In the genomic region with DNA sequence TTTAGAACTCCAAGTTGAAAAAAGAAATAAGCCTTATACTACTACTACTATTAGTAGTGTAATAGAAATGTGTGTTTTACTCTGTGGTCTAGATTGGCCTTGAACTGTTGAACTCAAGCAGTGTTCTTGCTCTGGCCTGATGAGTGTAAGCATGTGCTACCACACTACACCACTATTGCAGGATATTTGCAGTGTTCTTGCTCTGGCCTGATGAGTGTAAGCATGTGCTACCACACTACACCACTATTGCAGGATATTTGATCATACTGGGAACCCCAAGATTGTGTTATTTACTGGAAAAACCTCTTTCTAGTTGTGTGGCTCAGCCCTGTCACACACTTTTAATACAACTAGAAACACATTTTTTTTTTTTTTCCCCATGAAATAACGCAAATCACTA, we compare ENCODE assay signal across 26 mouse cellular contexts. TPM values are rescaled to one million over a fixed set of nuclear protein-coding genes. Genes with fewer than 3 reads are reported as not detected.
DNase-seq lines count a peak whose midpoint lies in the region; ATAC-seq and TF ChIP-seq lines count a peak whose summit lies in the region.
"Had no signal": no experiment of that assay in that cellular context is flagged by ENCODE, and none has a peak within 500 bp of the region (broad histone marks: within the 10 kb centered on the region; RNA-seq: fewer than 3 reads in every experiment).

No protein-coding gene starts in this region.

- H3K27me3 ChIP-seq in forebrain, embryonic 16.5 days (replicated peaks; ENCODE audit: control insufficient read depth, insufficient read depth, low read length): no peaks in the 10 kb centered on the region
- H3K27me3 ChIP-seq in forebrain, embryonic 13.5 days: no peaks in the 10 kb centered on the region
- no peaks in the 10 kb centered on the region for H3K27me3 ChIP-seq in intestine, postnatal 0 days (replicated peaks; ENCODE audit: control insufficient read depth, insufficient read depth, low read length)
- H3K27me3 ChIP-seq: forebrain, embryonic 15.5 days; heart, embryonic 12.5 days; hindbrain, embryonic 12.5 days; intestine, embryonic 15.5 days had no signal

- no peaks in the 10 kb centered on the region for H3K36me3 ChIP-seq in forebrain, embryonic 16.5 days (ENCODE audit: control insufficient read depth, insufficient read depth)
- no peaks in the 10 kb centered on the region for H3K36me3 ChIP-seq in forebrain, embryonic 13.5 days (ENCODE audit: poor library complexity, severe bottlenecking)
- no peaks in the 10 kb centered on the region for H3K36me3 ChIP-seq in intestine, postnatal 0 days (ENCODE audit: control insufficient read depth, insufficient read depth)
- H3K36me3 ChIP-seq: embryonic facial prominence, embryonic 10.5 days; forebrain, embryonic 15.5 days; heart, embryonic 12.5 days; hindbrain, embryonic 12.5 days; intestine, embryonic 15.5 days had no signal

- ATAC-seq in forebrain, embryonic 16.5 days: peak; percentile 47
- no peak for ATAC-seq in forebrain, embryonic 13.5 days
- peak; percentile 71 for ATAC-seq in activated CD4-positive, CD25-positive, alpha-beta regulatory T cell, adult 4 months
- peak; percentile 56 for ATAC-seq in megakaryocyte progenitor cell, adult 5-6 weeks (replicated peaks; ENCODE audit: poor library complexity)
- no peak for ATAC-seq in intestine, postnatal 0 days
- ATAC-seq: forebrain, embryonic 15.5 days; hindbrain, embryonic 16.5 days; intestine, embryonic 15.5 days had no signal

- no peak overlapping the region for H3K4me2 ChIP-seq in forebrain, embryonic 16.5 days (ENCODE audit: low read length)
- no peak overlapping the region for H3K4me2 ChIP-seq in forebrain, embryonic 13.5 days
- H3K4me2 ChIP-seq in intestine, postnatal 0 days (replicated peaks; ENCODE audit: low read depth): no peak overlapping the region
- H3K4me2 ChIP-seq: forebrain, embryonic 15.5 days; heart, embryonic 12.5 days; hindbrain, embryonic 12.5 days; intestine, embryonic 15.5 days had no signal

- no peak overlapping the region for H3K4me3 ChIP-seq in forebrain, embryonic 16.5 days (replicated peaks; ENCODE audit: low read length)
- no peak overlapping the region for H3K4me3 ChIP-seq in forebrain, embryonic 13.5 days
- no peak overlapping the region for H3K4me3 ChIP-seq in intestine, postnatal 0 days (ENCODE audit: low read depth, low read length)
- H3K4me3 ChIP-seq: embryonic facial prominence, embryonic 10.5 days; forebrain, embryonic 15.5 days; gastrocnemius, adult 2 months; heart, embryonic 12.5 days; hindbrain, embryonic 12.5 days; intestine, embryonic 15.5 days had no signal

- peak; percentile 45 for DNase-seq in 416B (ENCODE audit: low read depth)
- no peak for DNase-seq in urinary bladder, postnatal 25 days (ENCODE audit: low spot score)
- DNase-seq in B cell, adult 2 months: no peak
- DNase-seq: adrenal gland, postnatal 14 days; cerebellum, adult 18-20 months; cerebellum, adult 9-11 months; cerebellum, postnatal 36 days; gastrocnemius, adult 2 months; gastrocnemius, postnatal 25 days; heart, postnatal 4 days had no signal

- H3K9me3 ChIP-seq in forebrain, embryonic 16.5 days (ENCODE audit: control insufficient read depth, low read length): no peaks in the 10 kb centered on the region
- H3K9me3 ChIP-seq in forebrain, embryonic 13.5 days (replicated peaks): no peaks in the 10 kb centered on the region
- no peaks in the 10 kb centered on the region for H3K9me3 ChIP-seq in intestine, postnatal 0 days (ENCODE audit: control insufficient read depth)
- H3K9me3 ChIP-seq: embryonic facial prominence, embryonic 10.5 days; forebrain, embryonic 15.5 days; G1E; heart, embryonic 12.5 days; hindbrain, embryonic 12.5 days; intestine, embryonic 15.5 days had no signal

- no peaks in the 10 kb centered on the region for H3K4me1 ChIP-seq in forebrain, embryonic 16.5 days (replicated peaks; ENCODE audit: control insufficient read depth, insufficient read depth, low read length)
- H3K4me1 ChIP-seq in forebrain, embryonic 13.5 days: no peaks in the 10 kb centered on the region
- H3K4me1 ChIP-seq in intestine, postnatal 0 days (replicated peaks; ENCODE audit: control insufficient read depth, insufficient read depth, low read length): 0 out of 2 replicates have a peak, but pooled peaks cover 2% of the 10 kb centered on the region
- H3K4me1 ChIP-seq: embryonic facial prominence, embryonic 10.5 days; forebrain, embryonic 15.5 days; hindbrain, embryonic 12.5 days; intestine, embryonic 15.5 days had no signal

- H3K9ac ChIP-seq in forebrain, embryonic 16.5 days (replicated peaks; ENCODE audit: low read depth, low read length): no peak overlapping the region
- H3K9ac ChIP-seq in forebrain, embryonic 13.5 days: no peak overlapping the region
- no peak overlapping the region for H3K9ac ChIP-seq in intestine, postnatal 0 days (ENCODE audit: low read depth, low read length)
- H3K9ac ChIP-seq: forebrain, embryonic 15.5 days; heart, embryonic 12.5 days; hindbrain, embryonic 12.5 days; intestine, embryonic 15.5 days had no signal

- no peak for TF ChIP-seq CTCF in intestine, postnatal 0 days (IDR thresholded peaks at IDR 0.05; ENCODE audit: low read depth)

- 100% methylated on average over 1 of the region's 1 CpGs for WGBS in forebrain, embryonic 16.5 days
- WGBS in forebrain, embryonic 13.5 days: 93% methylated on average over 1 of the region's 1 CpGs
- WGBS in intestine, postnatal 0 days: 95% methylated on average over 1 of the region's 1 CpGs

- no peak overlapping the region for H3K27ac ChIP-seq in forebrain, embryonic 16.5 days (ENCODE audit: low read length)
- no peak overlapping the region for H3K27ac ChIP-seq in forebrain, embryonic 13.5 days
- H3K27ac ChIP-seq in intestine, postnatal 0 days (ENCODE audit: low read depth, low read length): no peak overlapping the region
- H3K27ac ChIP-seq: embryonic facial prominence, embryonic 10.5 days; forebrain, embryonic 15.5 days; gastrocnemius, adult 2 months; hindbrain, embryonic 12.5 days; intestine, embryonic 15.5 days had no signal

RNA-seq across cellular contexts. Expression of a gene that starts 14.7 kb away (rescaled TPM):
- 1.9 and 2.2 TPM in 2 replicates for polyA plus RNA-seq in forebrain, embryonic 16.5 days (2015; fragmentation: Nextera tagmentation; extraction: Ambion mirVana)
- polyA plus RNA-seq in forebrain, embryonic 13.5 days (2015; fragmentation: Nextera tagmentation; extraction: Ambion mirVana): 3.1 and 4.4 TPM in 2 replicates
- polyA plus RNA-seq in activated CD4-positive, CD25-positive, alpha-beta regulatory T cell, adult 4 months (2017; shearing (Covaris generic)): 10 to 100 TPM; 12.1 to 13.0 TPM
- 18.7 and 19.6 TPM in 2 replicates for total RNA-seq in megakaryocyte progenitor cell, adult 5-6 weeks (2015)
- total RNA-seq in megakaryocyte progenitor cell, adult 5-6 weeks (2017): 30.9 and 41.0 TPM in 2 replicates
- polyA plus RNA-seq in intestine, postnatal 0 days (2015; fragmentation: Nextera tagmentation; extraction: Ambion mirVana): 5.0 and 5.9 TPM in 2 replicates

RNA-seq across cellular contexts. Expression of a gene that starts 26.9 kb away (rescaled TPM):
- 0.80 and 1.2 TPM in 2 replicates for polyA plus RNA-seq in forebrain, embryonic 16.5 days (2015; fragmentation: Nextera tagmentation; extraction: Ambion mirVana)
- polyA plus RNA-seq in forebrain, embryonic 13.5 days (2015; fragmentation: Nextera tagmentation; extraction: Ambion mirVana): 0.35 TPM in 1 of 2 replicates, not detected in the other
- not detected for polyA plus RNA-seq in activated CD4-positive, CD25-positive, alpha-beta regulatory T cell, adult 4 months (2017; shearing (Covaris generic))
- total RNA-seq in megakaryocyte progenitor cell, adult 5-6 weeks (2015): not detected in 2 replicates
- total RNA-seq in megakaryocyte progenitor cell, adult 5-6 weeks (2017): not detected in 2 replicates
- polyA plus RNA-seq in intestine, postnatal 0 days (2015; fragmentation: Nextera tagmentation; extraction: Ambion mirVana): not detected in 2 replicates
- total RNA-seq: adrenal gland, adult 18-20 months; adrenal gland, postnatal 14 days; G1E; gastrocnemius, postnatal 25 days; granulocyte monocyte progenitor cell, adult 5-6 weeks; heart, adult 8-10 months; heart, postnatal 4 days had no signal
- polyA plus RNA-seq: embryonic facial prominence, embryonic 10.5 days; G1E; heart, embryonic 12.5 days; heart, embryonic 16.5 days had no signal

RNA-seq across cellular contexts. Expression of a gene that starts 52.6 kb away (rescaled TPM):
- 17.2 and 18.0 TPM in 2 replicates for polyA plus RNA-seq in forebrain, embryonic 16.5 days (2015; fragmentation: Nextera tagmentation; extraction: Ambion mirVana)
- polyA plus RNA-seq in forebrain, embryonic 13.5 days (2015; fragmentation: Nextera tagmentation; extraction: Ambion mirVana): 13.2 and 14.3 TPM in 2 replicates
- 10 to 100 TPM; 11.5 to 14.5 TPM for polyA plus RNA-seq in activated CD4-positive, CD25-positive, alpha-beta regulatory T cell, adult 4 months (2017; shearing (Covaris generic))
- total RNA-seq in megakaryocyte progenitor cell, adult 5-6 weeks (2015): 14.6 and 16.7 TPM in 2 replicates
- 9.0 and 10.5 TPM in 2 replicates for total RNA-seq in megakaryocyte progenitor cell, adult 5-6 weeks (2017)
- 20.0 and 20.6 TPM in 2 replicates for polyA plus RNA-seq in intestine, postnatal 0 days (2015; fragmentation: Nextera tagmentation; extraction: Ambion mirVana)

Comparison
In these comparisons a context has a peak if more than half of its experiments do, and no peak if none do; other contexts are left out.
1. ATAC-seq: peak in forebrain, embryonic 16.5 days (single experiment), activated CD4-positive, CD25-positive, alpha-beta regulatory T cell, adult 4 months (single experiment) and megakaryocyte progenitor cell, adult 5-6 weeks (single experiment); none in forebrain, embryonic 13.5 days (single experiment) and intestine, postnatal 0 days (single experiment).